Mouse (Mus musculus) neural tube, embryonic 10.5 days (tissue): ENCODE measurements around the gene Gngt2.

Experiments used
- DNase-seq: peaks from one replicate; pipeline ENCODE4 v3.0.0-alpha.2; 2017; ENCODE audit warnings: low spot score; ENCODE audit errors: extremely low spot score

Gene Gngt2

DNA sequence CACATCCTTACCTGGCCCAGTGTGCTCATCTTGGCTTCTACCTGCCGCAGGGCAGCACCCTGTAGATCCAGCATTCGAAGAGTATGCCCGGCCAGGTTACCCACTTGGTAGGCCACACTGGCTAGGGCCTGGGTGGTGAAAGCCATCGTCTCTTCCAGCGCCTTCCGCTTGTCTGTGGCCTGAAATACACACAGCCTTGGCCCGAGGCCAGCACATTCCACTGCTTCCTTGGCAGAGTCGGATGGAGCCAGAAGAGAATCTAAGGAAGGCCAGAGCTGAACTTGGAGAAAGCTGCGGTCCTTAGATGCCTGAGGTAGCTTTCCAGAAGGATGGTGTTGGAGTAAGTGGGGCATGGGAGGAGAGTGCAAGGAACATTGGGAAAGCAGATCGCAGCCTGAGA is at the start of gene Gngt2:
TSS of gene Gngt2 (plus strand) at position 158 of the 400 bp plus-strand sequence.
- no peak for DNase-seq

DNA sequence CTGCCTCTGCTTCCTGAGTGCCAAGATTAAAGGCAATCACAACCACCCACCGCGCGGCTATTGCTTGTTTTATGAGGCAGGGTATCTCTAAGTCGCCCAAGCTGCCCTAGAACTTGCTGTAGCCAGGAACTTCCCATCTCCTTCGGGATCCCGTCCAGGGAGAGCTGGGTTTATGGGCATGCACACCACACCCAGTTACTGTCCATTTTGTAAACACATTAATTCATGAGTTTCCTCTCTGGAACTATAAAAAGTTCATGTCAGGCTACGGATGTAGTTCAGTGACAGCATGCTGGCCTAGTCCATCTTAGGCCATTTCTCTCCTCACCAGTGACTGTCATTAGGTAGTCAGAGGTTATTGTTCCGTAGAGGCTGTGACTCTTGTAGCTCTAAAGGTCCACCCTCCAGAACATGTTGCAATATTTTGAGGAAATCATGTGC is 47.5 kb upstream of the Gngt2 start:
- no peak for DNase-seq

DNA sequence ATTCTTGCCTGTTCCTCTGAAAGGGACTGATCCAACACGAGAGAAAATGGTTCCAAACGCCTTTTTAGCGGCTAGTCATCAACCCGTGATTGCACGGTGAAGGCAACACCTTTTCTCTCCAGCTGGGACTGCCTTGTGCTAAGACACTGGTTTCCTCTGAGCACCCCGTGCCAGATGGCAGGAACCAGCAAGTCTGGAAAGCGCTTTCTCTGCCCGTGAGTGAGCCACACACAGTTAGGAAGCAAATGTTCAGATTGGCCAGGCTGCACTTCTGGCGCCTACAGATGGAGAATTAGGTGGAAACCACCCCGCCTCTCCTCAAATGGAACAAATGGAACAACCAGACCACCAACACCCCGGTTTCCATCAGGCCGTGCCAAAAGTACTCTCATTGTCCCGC is 45.2 kb upstream of the Gngt2 start:
- DNase-seq: no peak

DNA sequence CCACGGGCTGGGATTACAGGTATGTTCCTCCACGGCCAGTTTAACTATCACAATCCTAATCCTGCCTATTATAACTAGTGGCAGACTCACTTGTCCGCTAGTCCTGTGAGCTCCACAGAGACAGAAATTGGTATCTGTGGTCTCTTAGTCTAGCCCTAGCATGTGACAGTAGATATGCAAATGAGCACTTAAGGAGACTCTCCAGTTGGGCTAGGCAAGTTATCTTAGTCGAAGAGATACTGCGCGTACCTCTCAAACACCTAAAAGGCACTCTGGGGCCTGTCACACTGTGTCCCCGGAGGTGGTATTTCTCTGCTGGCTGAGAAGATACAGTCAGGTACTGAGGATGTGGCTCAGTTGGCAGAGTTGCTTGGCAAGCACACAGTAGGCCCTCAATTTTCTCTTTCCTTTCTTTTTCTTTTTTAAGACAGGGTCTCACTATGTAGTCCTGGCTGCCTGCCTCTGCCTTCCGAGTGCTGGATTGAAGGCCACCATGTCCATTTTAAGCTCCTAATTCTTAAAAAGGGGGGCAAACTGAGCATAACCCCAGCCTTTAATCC is 44.0 kb upstream of the Gngt2 start:
- DNase-seq: no peak

DNA sequence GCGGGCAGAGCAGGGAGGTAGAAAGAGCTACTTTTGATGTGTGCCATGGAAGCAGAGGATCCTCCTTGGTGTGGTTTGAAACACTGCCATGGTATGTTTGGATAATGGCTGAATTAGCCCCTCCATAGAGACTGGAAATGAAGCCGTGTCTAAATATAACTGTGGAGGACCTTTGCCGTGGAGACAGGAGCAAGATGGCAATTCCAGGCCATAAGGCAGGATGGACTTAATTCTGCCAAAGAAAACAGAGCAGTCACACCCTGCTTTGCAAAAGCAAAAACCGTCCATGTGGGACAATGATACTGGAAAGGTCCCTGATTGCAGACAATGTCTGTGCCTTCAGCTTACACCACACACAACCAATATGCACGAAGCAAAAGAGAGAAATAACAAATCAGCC is 42.8 kb upstream of the Gngt2 start:
- no peak for DNase-seq

DNA sequence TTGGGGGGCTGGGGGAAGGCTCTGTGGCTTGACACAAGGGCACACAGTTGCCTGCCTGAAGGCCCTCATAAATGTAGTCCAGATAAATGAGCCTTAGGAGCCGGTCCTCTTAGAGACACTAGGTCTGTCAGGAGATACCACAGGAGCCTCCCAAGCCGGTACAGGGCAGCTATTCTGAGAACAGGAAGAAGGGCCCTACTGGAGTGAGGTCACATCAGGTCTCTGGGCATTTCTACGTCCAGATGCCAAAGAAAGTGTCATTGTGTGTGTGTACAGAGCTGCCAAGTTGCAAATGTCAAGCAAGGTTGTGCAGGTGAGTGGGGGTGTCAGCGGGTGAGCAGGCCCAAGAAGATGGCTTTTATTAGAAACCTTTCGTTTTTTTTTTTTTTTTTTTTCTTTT is 41.4 kb upstream of the Gngt2 start:
- no peak for DNase-seq

DNA sequence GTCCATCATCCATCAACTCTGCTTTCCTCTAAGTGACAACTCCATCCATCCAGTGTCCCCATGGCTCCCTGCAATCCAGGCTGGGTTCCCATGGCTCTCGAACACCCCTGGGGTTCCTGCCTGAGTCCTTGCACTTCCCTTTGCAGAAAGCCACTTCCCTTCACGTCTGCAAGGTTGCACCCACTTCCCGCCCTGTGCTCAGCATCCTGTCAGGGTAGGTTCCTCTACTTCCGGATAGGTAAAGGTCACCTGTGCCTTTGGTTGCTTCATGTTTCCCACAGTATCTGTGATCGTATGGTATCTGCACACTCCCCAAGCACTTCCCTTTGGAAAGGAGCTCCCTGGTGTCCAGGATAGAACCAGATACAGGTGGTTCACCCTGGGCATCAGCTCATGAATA is 32.0 kb upstream of the Gngt2 start:
- no peak for DNase-seq

DNA sequence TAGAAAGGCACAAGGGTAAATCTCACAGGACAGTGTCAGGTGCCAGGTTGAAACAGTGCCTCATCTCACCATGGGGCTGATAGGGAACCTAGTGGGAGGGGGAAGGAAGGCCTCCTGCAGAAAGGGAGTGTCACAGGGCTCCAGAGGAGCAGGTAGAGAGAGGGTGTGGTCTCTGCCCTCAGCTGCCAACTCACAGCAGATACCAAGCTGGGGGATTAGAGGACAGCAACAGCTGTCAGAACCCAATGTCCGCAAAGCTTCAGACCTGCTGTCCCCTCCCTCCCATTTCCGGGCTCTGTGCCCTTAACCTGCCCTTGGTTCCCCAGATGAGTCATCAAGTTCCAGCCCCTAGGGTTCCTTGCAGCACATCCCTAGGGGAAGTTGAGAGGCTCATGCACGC is 31.5 kb upstream of the Gngt2 start:
- no peak for DNase-seq

DNA sequence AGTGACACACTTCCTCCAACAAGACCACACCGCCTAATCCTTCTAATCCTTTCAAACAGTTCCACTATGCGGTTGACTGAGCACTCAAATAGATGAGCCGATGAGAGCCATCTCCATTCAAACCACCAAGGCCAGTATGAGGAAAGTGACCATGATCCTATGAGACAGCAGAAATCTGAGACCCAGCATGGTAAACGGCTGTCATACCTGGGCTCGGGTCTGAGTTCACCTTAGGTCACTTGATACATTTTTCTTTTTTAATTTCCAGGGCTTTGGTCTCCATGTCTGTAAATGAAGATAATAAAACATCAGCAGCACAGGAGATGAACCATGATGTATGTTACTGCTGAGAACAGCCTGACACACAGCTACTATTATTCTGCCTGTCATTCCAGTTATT is 29.1 kb upstream of the Gngt2 start:
- DNase-seq: no peak

DNA sequence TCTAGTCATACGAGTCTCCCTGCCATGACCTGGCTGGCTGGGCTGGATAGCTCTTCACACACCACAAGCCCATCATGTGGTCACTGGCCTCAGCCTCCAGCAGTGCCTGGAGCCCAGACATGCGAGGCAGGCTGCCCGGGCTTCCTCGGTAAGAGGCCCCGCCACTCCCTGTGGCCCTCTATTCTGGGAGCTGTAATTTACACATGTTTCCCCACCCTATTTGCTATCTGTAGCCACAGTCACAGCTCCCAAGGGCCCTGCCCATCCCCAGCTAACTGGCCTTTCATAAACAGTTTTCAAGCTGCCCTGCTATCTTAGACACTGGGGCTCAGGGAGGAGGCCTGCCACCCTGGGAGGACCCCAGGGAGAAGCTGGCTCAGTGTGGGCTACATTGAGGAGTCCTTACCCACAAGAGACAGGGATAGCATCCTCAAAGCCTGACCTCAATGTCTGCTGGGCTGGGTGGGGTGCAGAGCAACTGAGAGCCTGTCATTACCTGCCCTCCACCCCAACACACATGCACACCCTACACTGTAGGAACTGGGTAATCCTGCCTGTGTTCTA is 28.5 kb upstream of the Gngt2 start:
- no peak for DNase-seq

DNA sequence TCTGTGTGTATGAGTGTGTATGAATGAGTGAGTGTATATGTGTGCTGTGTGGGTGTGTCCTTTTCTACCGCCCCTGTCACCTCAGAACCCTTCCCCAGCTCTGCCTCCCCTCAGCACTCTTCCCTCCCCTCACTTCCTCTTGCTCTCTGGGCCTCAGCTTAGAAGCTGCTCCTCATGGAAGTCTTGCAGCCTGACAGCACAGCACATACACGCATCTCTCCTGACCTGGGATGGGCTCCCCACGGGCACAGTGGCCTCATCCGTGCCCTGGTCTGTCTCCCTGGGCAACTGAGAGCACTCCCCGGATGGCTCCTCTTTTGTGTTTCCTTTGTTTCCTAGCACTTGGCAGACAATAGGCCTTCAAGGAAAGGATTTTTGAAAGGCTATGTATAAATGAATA is 27.4 kb upstream of the Gngt2 start:
- DNase-seq: no peak

DNA sequence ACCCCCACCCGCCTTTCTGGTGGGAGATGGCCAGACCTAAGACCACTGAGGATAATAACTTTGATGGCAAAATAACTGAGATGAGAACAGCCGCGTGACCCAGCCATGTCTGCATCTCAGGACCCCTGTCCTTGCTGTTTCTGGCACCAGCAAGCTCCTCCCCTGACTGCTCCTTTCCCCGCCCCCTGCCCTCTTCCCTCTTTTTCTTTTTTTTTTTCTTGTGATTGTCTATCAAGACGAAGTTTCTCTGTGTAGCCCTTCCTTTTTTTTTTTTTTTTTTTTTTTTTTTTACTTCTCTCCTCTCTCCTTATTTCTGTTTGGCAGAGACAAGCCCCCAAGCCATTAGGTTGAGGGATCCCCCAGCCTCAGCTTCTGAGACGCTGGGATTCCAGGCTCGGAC is 26.2 kb upstream of the Gngt2 start:
- DNase-seq: no peak

DNA sequence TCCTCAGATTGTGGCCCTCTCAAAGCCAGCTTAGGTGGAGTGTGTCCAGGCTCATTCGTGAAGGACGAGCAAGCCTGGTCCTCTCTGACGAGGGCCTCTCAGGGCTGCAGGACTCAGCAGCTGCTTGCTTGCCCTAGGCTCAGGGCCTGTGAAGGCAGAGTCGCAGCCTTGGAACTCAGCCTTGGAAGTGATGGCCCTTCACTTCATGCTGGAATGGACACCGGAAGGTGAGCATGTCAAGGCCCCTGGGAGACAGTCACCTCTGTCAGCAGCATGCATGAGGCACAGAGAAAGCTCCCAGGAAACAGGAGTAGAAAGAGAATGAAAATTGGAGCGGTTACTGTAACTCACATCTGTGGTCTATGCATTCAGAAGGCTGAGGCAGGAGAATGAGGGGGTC is 25.3 kb upstream of the Gngt2 start:
- DNase-seq: no peak

DNA sequence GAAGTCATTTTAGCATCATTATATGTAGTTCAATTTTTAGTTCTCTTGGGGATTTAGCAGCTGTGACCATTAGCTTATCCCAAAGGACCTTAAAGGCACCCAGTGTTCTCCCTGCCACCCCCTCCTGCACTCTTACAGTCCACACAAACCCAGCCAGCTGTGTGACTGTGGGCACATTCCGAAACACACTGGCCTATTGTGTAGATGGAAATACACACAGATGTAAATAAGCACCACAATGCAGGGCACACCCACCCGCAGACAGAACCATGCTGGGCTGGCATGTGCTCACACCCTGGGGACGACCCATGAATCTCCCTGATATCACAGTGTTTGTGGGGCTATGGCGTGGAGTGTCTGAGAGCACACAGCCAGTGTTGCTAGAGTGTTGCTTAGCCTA is 24.8 kb upstream of the Gngt2 start:
- no peak for DNase-seq

DNA sequence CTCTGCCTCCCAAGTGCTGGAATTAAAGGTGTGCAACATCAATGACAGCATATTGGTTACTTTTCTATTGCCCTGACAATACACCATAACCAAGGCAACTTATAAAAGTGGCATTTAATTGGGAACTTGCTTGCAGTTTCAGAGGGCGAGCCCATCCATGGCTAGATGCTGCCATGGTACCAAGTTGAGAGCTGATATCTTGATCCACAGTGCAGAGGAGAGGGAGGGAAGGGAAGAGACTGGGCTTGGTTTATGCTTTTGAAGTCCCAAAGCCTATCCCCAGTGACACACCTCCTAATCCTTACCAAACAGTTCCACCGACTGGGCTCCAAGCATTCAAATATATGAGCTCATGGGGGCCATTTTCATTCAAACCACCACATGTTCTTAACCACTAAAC is 22.9 kb upstream of the Gngt2 start:
- no peak for DNase-seq

DNA sequence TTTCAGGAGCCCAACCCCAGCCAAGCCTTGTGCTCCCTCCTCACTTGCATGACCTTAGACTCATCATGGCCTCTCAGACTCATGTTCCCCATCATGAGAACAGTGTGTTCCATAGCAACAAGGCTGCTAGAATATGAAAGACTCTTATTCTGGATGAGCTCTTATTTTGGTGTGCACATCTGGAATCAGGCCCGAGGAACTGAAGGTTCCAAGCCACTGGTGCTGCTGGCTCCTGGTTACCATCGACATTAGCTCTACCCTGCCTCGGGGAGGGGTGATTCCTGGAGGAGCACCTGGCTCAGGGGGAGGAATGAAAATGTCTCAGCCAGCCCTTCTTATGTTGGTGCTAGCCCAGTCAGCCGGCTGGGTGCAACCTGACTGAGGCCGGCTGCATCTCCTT is 22.2 kb upstream of the Gngt2 start:
- DNase-seq: no peak

DNA sequence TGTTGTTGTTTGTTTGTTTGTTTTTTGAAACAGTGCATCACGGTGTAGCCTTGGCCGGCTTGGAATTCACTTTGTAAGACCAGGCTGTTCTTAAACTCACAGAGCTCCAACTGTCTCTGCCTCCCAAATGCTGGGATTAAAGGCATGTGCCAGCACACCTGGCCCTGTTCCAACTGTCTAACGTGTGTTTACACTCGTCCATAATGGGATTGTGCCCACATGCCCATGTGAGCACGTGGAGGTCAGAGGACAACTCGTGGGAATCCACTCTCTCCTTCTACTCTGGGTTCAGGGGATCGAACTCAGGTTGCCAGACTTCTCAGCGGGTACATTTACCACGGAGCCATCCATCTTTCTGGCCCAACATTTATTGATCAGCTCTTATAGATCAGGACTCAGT is 21.6 kb upstream of the Gngt2 start:
- DNase-seq: no peak

DNA sequence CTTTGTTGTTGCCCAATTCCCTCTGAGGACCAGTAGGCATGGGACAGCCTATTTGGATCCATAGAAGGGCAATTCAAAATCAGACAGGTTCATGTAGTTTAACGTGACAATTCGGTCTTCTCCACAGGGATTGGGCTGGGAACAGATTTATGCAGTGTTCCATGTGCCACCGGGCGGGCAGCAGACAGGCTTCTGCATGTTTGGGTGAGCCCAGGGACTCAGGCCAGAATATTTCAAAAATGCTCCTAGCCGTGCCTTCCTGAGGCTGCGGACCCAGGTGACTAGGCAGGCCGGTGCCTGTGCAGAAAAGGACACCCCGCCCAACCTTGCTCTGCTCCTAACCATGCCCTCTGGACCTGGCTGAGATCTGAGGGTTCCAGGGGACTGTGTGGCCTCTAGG is 17.9 kb upstream of the Gngt2 start:
- DNase-seq: no peak

DNA sequence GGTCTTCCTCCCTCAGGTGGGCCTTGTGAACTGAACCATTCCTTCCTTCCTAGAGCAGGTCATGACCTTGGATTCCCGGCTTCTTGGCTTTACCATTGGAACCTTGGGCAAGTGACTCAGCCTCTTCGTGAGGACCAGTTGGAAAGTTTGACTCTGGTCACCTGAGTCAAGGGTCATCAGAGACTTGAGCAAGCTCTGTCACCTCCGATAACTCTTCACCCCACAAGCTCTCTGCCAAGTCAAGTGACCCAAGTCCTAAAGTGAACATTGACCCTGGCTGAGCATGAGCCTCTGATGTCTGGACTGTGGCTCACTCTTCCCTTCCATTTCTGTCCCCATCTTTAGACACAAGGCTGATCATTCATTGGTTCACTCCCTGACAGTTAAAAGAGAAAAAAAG is 15.5 kb upstream of the Gngt2 start:
- no peak for DNase-seq

DNA sequence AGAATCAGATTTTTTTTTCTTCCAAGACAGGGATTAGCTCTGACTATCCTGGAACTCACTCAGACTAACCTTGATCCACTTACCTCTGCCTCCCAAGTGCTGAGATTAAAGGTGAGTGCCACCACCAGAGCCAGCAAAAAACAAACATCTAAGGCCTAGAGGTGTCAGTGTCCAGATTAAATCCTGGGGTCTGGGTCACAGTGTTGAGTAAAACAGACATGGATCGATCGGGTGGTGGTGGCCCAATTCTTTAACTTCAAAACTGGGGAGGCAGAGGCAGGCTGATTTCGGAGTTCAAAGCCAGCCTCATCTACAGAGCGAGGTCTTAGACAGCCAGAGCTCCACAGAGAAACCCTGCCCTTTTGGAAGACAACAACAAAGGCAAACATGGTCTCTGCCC is 14.6 kb upstream of the Gngt2 start:
- DNase-seq: no peak

DNA sequence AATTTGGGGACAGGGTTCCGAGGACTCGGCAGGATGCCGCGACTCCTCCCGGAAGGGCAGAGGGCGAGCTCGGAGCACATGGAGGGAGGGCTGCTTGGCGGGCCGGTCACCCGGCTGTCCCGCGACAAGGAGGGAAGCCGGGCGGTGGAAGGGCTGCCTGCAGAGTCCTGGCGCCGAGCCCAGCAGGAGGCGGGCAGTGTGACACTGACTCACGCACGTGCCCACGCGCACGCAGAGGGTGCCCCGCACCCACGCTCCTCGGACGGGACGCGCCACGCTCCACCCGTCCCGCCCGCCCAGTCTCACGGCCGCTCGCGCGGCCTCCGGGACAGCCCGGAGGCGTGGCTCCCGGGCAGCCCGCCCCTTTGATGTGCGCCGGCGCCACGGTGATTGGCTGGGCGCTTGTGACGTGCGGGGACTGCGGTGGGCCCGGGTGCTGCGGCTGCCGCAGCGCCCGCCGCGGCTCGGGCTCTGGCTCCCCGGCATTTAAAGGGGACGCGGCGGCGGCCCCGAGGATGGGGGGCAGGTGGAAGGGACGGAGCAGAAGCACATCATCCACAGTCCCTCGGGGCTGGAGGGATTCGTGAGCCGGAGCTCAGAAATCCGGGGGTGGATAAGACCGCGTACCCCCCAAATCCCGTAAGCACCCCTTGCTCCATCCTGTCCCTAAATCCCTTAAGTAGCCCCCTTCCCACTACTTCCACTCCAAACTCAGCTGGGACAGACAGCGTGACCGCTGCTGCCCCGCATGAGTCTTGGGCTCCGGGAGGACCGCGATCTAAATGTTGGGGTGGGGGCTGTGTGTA is 12.7 kb upstream of the Gngt2 start, which contains the start of gene Phospho1:
TSS of gene Phospho1 (plus strand) at position 429 of the 806 bp plus-strand sequence.
- peak; percentile 92 for DNase-seq

DNA sequence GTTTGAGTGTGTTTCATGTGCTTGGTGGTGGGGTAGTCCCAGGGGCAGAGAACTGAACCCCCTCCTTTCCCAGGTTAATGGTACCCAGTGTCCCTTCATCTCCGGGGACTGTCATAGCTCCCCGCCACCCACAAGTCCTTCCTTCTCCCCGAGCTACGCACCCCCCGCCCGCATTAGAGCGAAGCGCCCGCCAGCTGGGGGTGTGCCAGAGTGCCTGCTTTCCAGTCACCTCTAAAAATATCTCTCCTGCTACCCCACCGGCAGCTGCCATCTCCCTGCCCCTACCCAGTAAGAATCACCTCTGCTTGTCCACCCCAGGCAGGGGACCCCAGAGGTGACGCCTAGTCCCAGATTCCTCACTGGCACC is 12.2 kb upstream of the Gngt2 start:
- DNase-seq: no peak

DNA sequence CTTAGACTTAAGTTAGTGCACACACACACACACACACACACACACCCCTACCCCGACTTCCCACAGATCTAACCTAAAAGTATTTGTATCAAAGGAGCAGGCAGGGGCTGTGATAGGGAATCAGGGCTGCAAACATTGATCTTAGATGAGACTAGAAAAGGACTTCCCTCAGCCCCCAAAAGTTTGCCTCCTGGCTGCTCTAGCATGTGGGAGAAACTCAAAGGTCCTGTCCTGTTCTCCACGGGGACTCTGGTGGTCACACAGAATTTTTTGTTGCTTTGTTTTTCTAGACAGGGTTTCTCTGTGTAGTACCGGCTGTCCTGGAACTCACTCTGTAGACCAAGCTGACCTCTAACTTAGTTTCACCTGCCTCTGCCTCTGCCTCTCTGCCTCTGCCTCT is 11.4 kb upstream of the Gngt2 start:
- no peak for DNase-seq
